Mouse (Mus musculus) C2C12 (cell line): Measurements from ENCODE around the gene Lgi1.

Experiments
- CEBPB ChIP-seq: IDR thresholded peaks from one replicate; pipeline ENCODE4 v1.6.1; 2011; ENCODE audit warnings: low read depth, mild to moderate bottlenecking, control low read depth, moderate library complexity
- CTCF ChIP-seq: IDR thresholded peaks from one replicate; pipeline ENCODE4 v1.5.1; 2011; ENCODE audit not compliant: control insufficient read depth, insufficient read depth, insufficient read length
- MYOD1 ChIP-seq: IDR thresholded peaks from one replicate; pipeline ENCODE4 v1.6.1; 2011; ENCODE audit warnings: low read depth; ENCODE audit not compliant: control insufficient read depth, insufficient read length
- MYOG ChIP-seq: IDR thresholded peaks from one replicate; pipeline ENCODE4 v1.6.1; 2011; ENCODE audit not compliant: control insufficient read depth, insufficient read length; ENCODE audit errors: extremely low read depth
- USF1 ChIP-seq: IDR thresholded peaks from one replicate; pipeline ENCODE4 v1.6.1; 2011; ENCODE audit warnings: low read depth, mild to moderate bottlenecking, control low read depth, moderate library complexity

GRCm38 (mm10) chr19:38356211-38356828 is 92.0 kb downstream of the Lgi1 start:
- no peak for TF ChIP-seq CTCF
- no peak for TF ChIP-seq USF1
- TF ChIP-seq MYOG = no peak
- no peak for TF ChIP-seq MYOD1
- TF ChIP-seq CEBPB = no peak
